Mouse (Mus musculus) limb, embryonic 12.5 days (tissue): ENCODE results near the gene Tmem200b. TPM values are rescaled to one million over a fixed set of nuclear protein-coding genes. Genes with fewer than 3 reads are reported as not detected.

ENCODE experiments used
- ATAC-seq: fragments of 200-750 bp; cut with Nextera tagmentation; 2 replicates; pipeline ENCODE4 v1.8.0; 2017; ENCODE audit warnings: low read depth, moderate TSS enrichment; ENCODE audit not compliant: insufficient number of reproducible peaks, insufficient read depth, low FRiP score, low TSS enrichment
- H3K27ac ChIP-seq: fragments of 300-500 bp; sonication (generic); 2 replicates; pipeline ENCODE4 v1.5.1; 2016; ENCODE audit warnings: mild to moderate bottlenecking, moderate library complexity
- H3K27me3 ChIP-seq: fragments of 300-500 bp; sonication (generic); 2 replicates; pipeline ENCODE4 v1.6.1; 2016; ENCODE audit warnings: mild to moderate bottlenecking, moderate library complexity
- H3K36me3 ChIP-seq: fragments of 300-500 bp; sonication (generic); 2 replicates; pipeline ENCODE4 v1.6.1; 2016; ENCODE audit warnings: mild to moderate bottlenecking, moderate library complexity
- H3K4me1 ChIP-seq: fragments of 300-500 bp; sonication (generic); replicated peaks from 2 replicates; pipeline ENCODE4 v1.6.1; 2016
- H3K4me2 ChIP-seq: fragments of 300-500 bp; sonication (generic); 2 replicates; pipeline ENCODE4 v1.6.1; 2016; ENCODE audit warnings: mild to moderate bottlenecking, moderate library complexity
- H3K4me3 ChIP-seq: fragments of 300-500 bp; sonication (generic); replicated peaks from 2 replicates; pipeline ENCODE4 v1.5.1; 2016; ENCODE audit warnings: mild to moderate bottlenecking
- H3K9ac ChIP-seq: fragments of 300-500 bp; sonication (generic); replicated peaks from 2 replicates; pipeline ENCODE4 v1.6.1; 2016; ENCODE audit warnings: mild to moderate bottlenecking, moderate library complexity
- H3K9me3 ChIP-seq: fragments of 300-500 bp; sonication (generic); 2 replicates; pipeline ENCODE4 v1.6.1; 2016; ENCODE audit warnings: mild to moderate bottlenecking, moderate library complexity
- WGBS: fragments of 180-500 bp; shearing (Covaris S2); methylation state at CpG from one replicate; pipeline ENCODE4 v1.1.7; 2016; 5-methylcytosine and 5-hydroxymethylcytosine counted together
- polyA plus RNA-seq: library from polyadenylated mRNA; unstranded; fragments of >200 nt; fragmentation: Nextera tagmentation; extraction: Ambion mirVana; gene quantifications from 2 replicates; pipeline ENCODE4 v1.2.1, GENCODE M21; 2016

Tmem200b gene
- polyA plus RNA-seq, 1 experiment from 2014 or later: 2.2 TPM

- peak overlapping the region; percentile 45; the same call in 1 of the 2 replicates for H3K27ac ChIP-seq
- no peak for ATAC-seq
- no peak overlapping the region for H3K9ac ChIP-seq
Measured at GRCm38 (mm10) chr4:131910237-131910994, 11.2 kb upstream of the Tmem200b start.

GRCm38 (mm10) chr4:131911521-131911920 lies 10.1 kb upstream of the Tmem200b start:
- Histone ChIP-seq H3K9ac (no peak overlapping the region), H3K36me3 (no peaks in the 10 kb centered on the region), H3K27ac (no peak overlapping the region), H3K27me3 (peaks cover 27% of the 10 kb centered on the region), H3K9me3 (peaks cover 8% of the 10 kb centered on the region; the same call in 1 of the 2 replicates), H3K4me2 (no peak overlapping the region), H3K4me3 (no peak overlapping the region), H3K4me1 (peaks cover 62% of the 10 kb centered on the region)
- no peak for ATAC-seq
- 37% methylated on average over 3 of the region's 5 CpGs for WGBS

More at GRCm38 (mm10) chr4:131910237-131910994, 11.2 kb upstream of the Tmem200b start:
- Histone ChIP-seq H3K9me3 (peaks cover 8% of the 10 kb centered on the region; the same call in 1 of the 2 replicates), H3K4me3 (no peak overlapping the region), H3K27me3 (peaks cover 17% of the 10 kb centered on the region), H3K4me2 (peak overlapping the region; percentile 44), H3K4me1 (peaks cover 51% of the 10 kb centered on the region), H3K36me3 (peaks cover 9% of the 10 kb centered on the region)
- 6% methylated on average over 19 of the region's 21 CpGs for WGBS

- no peaks in the 10 kb centered on the region for H3K9me3 ChIP-seq
- H3K27me3 ChIP-seq: peaks cover 44% of the 10 kb centered on the region
- H3K27ac ChIP-seq: no peak overlapping the region
- no peak overlapping the region for H3K4me2 ChIP-seq
- H3K4me1 ChIP-seq: peaks cover 77% of the 10 kb centered on the region
- no peak overlapping the region for H3K4me3 ChIP-seq
- no peaks in the 10 kb centered on the region for H3K36me3 ChIP-seq
- no peak overlapping the region for H3K9ac ChIP-seq
- ATAC-seq: no peak
- 47% methylated on average over 10 of the region's 10 CpGs for WGBS
Measured at GRCm38 (mm10) chr4:131913526-131913925, 8.0 kb upstream of the Tmem200b start.

GRCm38 (mm10) chr4:131914046-131914643 lies 7.4 kb upstream of the Tmem200b start:
- Histone ChIP-seq H3K9me3 (no peaks in the 10 kb centered on the region), H3K4me1 (peaks cover 83% of the 10 kb centered on the region), H3K27ac (0 out of 2 replicates have a peak overlapping the region, but pooled peaks have one; percentile 26), H3K4me3 (no peak overlapping the region), H3K36me3 (no peaks in the 10 kb centered on the region), H3K4me2 (no peak overlapping the region), H3K27me3 (peaks cover 48% of the 10 kb centered on the region), H3K9ac (no peak overlapping the region)
- WGBS: 7% methylated on average over 9 of the region's 9 CpGs
- ATAC-seq: no peak

- Histone ChIP-seq H3K4me3 (peak overlapping the region; percentile 29), H3K9ac (no peak overlapping the region), H3K27ac (peak overlapping the region; percentile 71), H3K9me3 (no peaks in the 10 kb centered on the region), H3K27me3 (peaks cover 52% of the 10 kb centered on the region), H3K4me1 (peaks cover 85% of the 10 kb centered on the region), H3K36me3 (no peaks in the 10 kb centered on the region), H3K4me2 (peak overlapping the region; percentile 57)
- 1% methylated on average over 31 of the region's 31 CpGs for WGBS
- ATAC-seq: 0 out of 2 replicates have a peak, but pooled peaks have one; percentile 9
Measured at GRCm38 (mm10) chr4:131914891-131915469, 6.6 kb upstream of the Tmem200b start.

GRCm38 (mm10) chr4:131915821-131916328 lies 5.7 kb upstream of the Tmem200b start:
- peak overlapping the region; percentile 57 for H3K4me2 ChIP-seq
- no peak for ATAC-seq
- peaks cover 61% of the 10 kb centered on the region for H3K27me3 ChIP-seq
- H3K4me1 ChIP-seq: peaks cover 85% of the 10 kb centered on the region
- no peak overlapping the region for H3K27ac ChIP-seq
- H3K9ac ChIP-seq: no peak overlapping the region; the same call in 1 of the 2 replicates
- WGBS: 16% methylated on average over 13 of the region's 13 CpGs
- no peaks in the 10 kb centered on the region for H3K36me3 ChIP-seq
- no peak overlapping the region for H3K4me3 ChIP-seq
- no peaks in the 10 kb centered on the region for H3K9me3 ChIP-seq

- Histone ChIP-seq H3K36me3 (no peaks in the 10 kb centered on the region), H3K9ac (no peak overlapping the region), H3K27ac (no peak overlapping the region), H3K4me1 (peaks cover 85% of the 10 kb centered on the region), H3K27me3 (peaks cover 66% of the 10 kb centered on the region), H3K4me2 (0 out of 2 replicates have a peak overlapping the region, but pooled peaks have one; percentile 8), H3K4me3 (no peak overlapping the region), H3K9me3 (no peaks in the 10 kb centered on the region)
- no peak for ATAC-seq
- 6% methylated on average over 15 of the region's 15 CpGs for WGBS
Measured at GRCm38 (mm10) chr4:131916425-131916824, 5.1 kb upstream of the Tmem200b start.

- no peaks in the 10 kb centered on the region for H3K36me3 ChIP-seq
- ATAC-seq: no peak
- H3K27me3 ChIP-seq: peaks cover 73% of the 10 kb centered on the region
- 74% methylated on average over 10 of the region's 10 CpGs for WGBS
- no peak overlapping the region for H3K27ac ChIP-seq
- H3K4me2 ChIP-seq: no peak overlapping the region
- H3K4me1 ChIP-seq: peaks cover 88% of the 10 kb centered on the region
- H3K9ac ChIP-seq: no peak overlapping the region
- H3K4me3 ChIP-seq: no peak overlapping the region
- H3K9me3 ChIP-seq: no peaks in the 10 kb centered on the region
Measured at GRCm38 (mm10) chr4:131917010-131917555, 4.5 kb upstream of the Tmem200b start.

GRCm38 (mm10) chr4:131918026-131918533 lies 3.5 kb upstream of the Tmem200b start:
- ATAC-seq: no peak
- Histone ChIP-seq H3K27ac (peak overlapping the region; percentile 87), H3K27me3 (peaks cover 73% of the 10 kb centered on the region), H3K4me2 (peak overlapping the region; percentile 88), H3K9ac (no peak overlapping the region), H3K36me3 (peaks cover 8% of the 10 kb centered on the region; the same call in 1 of the 2 replicates), H3K4me3 (no peak overlapping the region), H3K4me1 (peaks cover 91% of the 10 kb centered on the region), H3K9me3 (no peaks in the 10 kb centered on the region)
- WGBS: 46% methylated on average over 7 of the region's 7 CpGs

GRCm38 (mm10) chr4:131918711-131919500 lies 2.7 kb upstream of the Tmem200b start:
- H3K9ac ChIP-seq: no peak overlapping the region; the same call in 1 of the 2 replicates
- peaks cover 74% of the 10 kb centered on the region for H3K27me3 ChIP-seq

More at GRCm38 (mm10) chr4:131918711-131919500, 2.7 kb upstream of the Tmem200b start:
- peaks cover 13% of the 10 kb centered on the region; the same call in 1 of the 2 replicates for H3K36me3 ChIP-seq
- H3K27ac ChIP-seq: peak overlapping the region; percentile 87
- H3K9me3 ChIP-seq: no peaks in the 10 kb centered on the region
- 2% methylated on average over 15 of the region's 15 CpGs for WGBS
- ATAC-seq: peak; percentile 32; the same call in 1 of the 2 replicates
- H3K4me3 ChIP-seq: peak overlapping the region; percentile 17; the same call in 1 of the 2 replicates
- peaks cover 85% of the 10 kb centered on the region for H3K4me1 ChIP-seq
- peak overlapping the region; percentile 88 for H3K4me2 ChIP-seq
